Mouse (Mus musculus) liver, adult 2 months (tissue): ENCODE measurements around the gene Dync1i2. TPM values are rescaled to one million over a fixed set of nuclear protein-coding genes. Genes with fewer than 3 reads are reported as not detected.

Experiments
- DNase-seq: peaks from one replicate; pipeline ENCODE4 v3.0.0-alpha.2; 2011; ENCODE audit warnings: low read depth, low spot score; ENCODE audit errors: extremely low read depth
- H3K27ac ChIP-seq: fragments of 200-500 bp; replicated peaks from 2 replicates; pipeline ENCODE4 v1.5.1; 2012; ENCODE audit warnings: low read depth, mild to moderate bottlenecking, control low read depth, inconsistent platforms, low read length; ENCODE audit not compliant: insufficient read depth
- H3K27me3 ChIP-seq: fragments of 200-500 bp; 2 replicates; pipeline ENCODE4 v1.6.1; 2012; ENCODE audit warnings: mild to moderate bottlenecking, moderate library complexity, low read length, inconsistent platforms; ENCODE audit not compliant: control insufficient read depth, insufficient read depth
- H3K36me3 ChIP-seq: fragments of 200-500 bp; 2 replicates; pipeline ENCODE4 v1.6.1; 2012; ENCODE audit warnings: low read length, inconsistent platforms; ENCODE audit not compliant: control insufficient read depth, insufficient read depth
- H3K4me1 ChIP-seq: fragments of 200-500 bp; 2 replicates; pipeline ENCODE4 v1.6.1; 2011; ENCODE audit warnings: low read length; ENCODE audit not compliant: control insufficient read depth, insufficient read depth
- H3K4me3 ChIP-seq: fragments of 200-500 bp; 2 replicates; pipeline ENCODE4 v1.5.1; 2011; ENCODE audit warnings: low read depth, mild to moderate bottlenecking, control low read depth, low read length, moderate library complexity; ENCODE audit not compliant: insufficient read depth
- H3K79me2 ChIP-seq: fragments of 200-500 bp; 2 replicates; pipeline ENCODE4 v1.6.1; 2012; ENCODE audit warnings: inconsistent platforms, mild to moderate bottlenecking, low read length, moderate library complexity; ENCODE audit not compliant: control insufficient read depth, insufficient read depth
- H3K9ac ChIP-seq: fragments of 200-500 bp; 2 replicates; pipeline ENCODE4 v1.6.1; 2012; ENCODE audit warnings: low read depth, mild to moderate bottlenecking, control low read depth, inconsistent platforms, low read length
- CTCF ChIP-seq: fragments of 200-500 bp; IDR thresholded peaks from 2 replicates; pipeline ENCODE4 v1.5.1; 2011; ENCODE audit warnings: low read depth, low read length, control low read depth
- POLR2A ChIP-seq: fragments of 200-500 bp; IDR thresholded peaks from 2 replicates; pipeline ENCODE4 v1.6.1; 2011; ENCODE audit warnings: low read length, control low read depth; ENCODE audit not compliant: insufficient read depth; ENCODE audit errors: extremely low read depth
- WGBS: fragments of 180-500 bp; shearing (Covaris S2); methylation state at CpG from one replicate; pipeline ENCODE4 v1.1.7; 2018; 5-methylcytosine and 5-hydroxymethylcytosine counted together
- polyA plus RNA-seq: library from polyadenylated mRNA; depleted of rRNA; stranded (reverse); fragments of >200 nt; gene quantifications from 2 replicates; pipeline ENCODE4 v1.2.3, GENCODE M21; 2012
- total RNA-seq: library from RNA; depleted of rRNA; stranded (reverse); fragments of >200 nt; gene quantifications from 2 replicates; pipeline ENCODE4 v1.2.3, GENCODE M21; 2014

The Dync1i2 gene
- total and polyA plus RNA-seq, 2 experiments = 9.1 to 23.0 TPM

- H3K27ac ChIP-seq = no peak overlapping the region
- H3K4me1 ChIP-seq = no peaks in the 10 kb centered on the region
- H3K27me3 ChIP-seq = no peaks in the 10 kb centered on the region
- no peak for DNase-seq
- no peak overlapping the region for H3K4me3 ChIP-seq
- H3K79me2 ChIP-seq = no peaks in the 10 kb centered on the region
- TF ChIP-seq POLR2A = no peak
- TF ChIP-seq CTCF = no peak
- WGBS = 64% methylated on average over 9 of the region's 9 CpGs
- no peaks in the 10 kb centered on the region for H3K36me3 ChIP-seq
- H3K9ac ChIP-seq = no peak overlapping the region
Observed at GRCm38 (mm10) chr2:71176329-71177249, 34.9 kb upstream of the Dync1i2 start.

- no peaks in the 10 kb centered on the region for H3K36me3 ChIP-seq
- no peak for TF ChIP-seq POLR2A
- no peak for TF ChIP-seq CTCF
- H3K4me1 ChIP-seq = no peaks in the 10 kb centered on the region
- DNase-seq = no peak
- H3K79me2 ChIP-seq = no peaks in the 10 kb centered on the region
- H3K27me3 ChIP-seq = no peaks in the 10 kb centered on the region
- H3K4me3 ChIP-seq = no peak overlapping the region
- H3K9ac ChIP-seq = no peak overlapping the region
- no peak overlapping the region for H3K27ac ChIP-seq
- WGBS = 95% methylated on average over 1 of the region's 1 CpGs
Observed at GRCm38 (mm10) chr2:71177250-71177615, 34.3 kb upstream of the Dync1i2 start.

- Histone ChIP-seq H3K27me3 (no peaks in the 10 kb centered on the region), H3K36me3 (no peaks in the 10 kb centered on the region), H3K79me2 (no peaks in the 10 kb centered on the region), H3K4me1 (no peaks in the 10 kb centered on the region), H3K4me3 (no peak overlapping the region), H3K27ac (no peak overlapping the region), H3K9ac (no peak overlapping the region)
- 98% methylated on average over 1 of the region's 1 CpGs for WGBS
- DNase-seq = no peak
- TF ChIP-seq POLR2A (no peak), CTCF (no peak)
Observed at GRCm38 (mm10) chr2:71177760-71178159, 33.7 kb upstream of the Dync1i2 start.

- H3K27me3 ChIP-seq = no peaks in the 10 kb centered on the region
- TF ChIP-seq CTCF (no peak), POLR2A (no peak)
- no peak overlapping the region for H3K4me3 ChIP-seq
- no peak overlapping the region for H3K27ac ChIP-seq
- 90% methylated on average over 10 of the region's 10 CpGs for WGBS
- no peaks in the 10 kb centered on the region for H3K79me2 ChIP-seq
- no peak for DNase-seq
- H3K9ac ChIP-seq = no peak overlapping the region
- no peaks in the 10 kb centered on the region for H3K36me3 ChIP-seq
- H3K4me1 ChIP-seq = no peaks in the 10 kb centered on the region
Observed at GRCm38 (mm10) chr2:71179716-71180115, 31.8 kb upstream of the Dync1i2 start.

- TF ChIP-seq CTCF = no peak
- TF ChIP-seq POLR2A = no peak
- no peak for DNase-seq
- H3K27ac ChIP-seq = no peak overlapping the region
- H3K27me3 ChIP-seq = no peaks in the 10 kb centered on the region
- H3K4me1 ChIP-seq = no peaks in the 10 kb centered on the region
- H3K4me3 ChIP-seq = no peak overlapping the region
- 62% methylated on average over 8 of the region's 8 CpGs for WGBS
- no peak overlapping the region for H3K9ac ChIP-seq
- no peaks in the 10 kb centered on the region for H3K79me2 ChIP-seq
- no peaks in the 10 kb centered on the region for H3K36me3 ChIP-seq
Observed at GRCm38 (mm10) chr2:71180566-71181217, 30.8 kb upstream of the Dync1i2 start.

- 79% methylated on average over 3 of the region's 3 CpGs for WGBS
- Histone ChIP-seq H3K4me1 (no peaks in the 10 kb centered on the region), H3K27me3 (no peaks in the 10 kb centered on the region), H3K9ac (no peak overlapping the region), H3K4me3 (no peak overlapping the region), H3K36me3 (no peaks in the 10 kb centered on the region), H3K27ac (no peak overlapping the region), H3K79me2 (no peaks in the 10 kb centered on the region)
- DNase-seq = no peak
- TF ChIP-seq POLR2A (no peak), CTCF (no peak)
Observed at GRCm38 (mm10) chr2:71187950-71188349, 23.6 kb upstream of the Dync1i2 start.
